32 mouse cellular contexts compared by ENCODE assay signal in the genomic region with DNA sequence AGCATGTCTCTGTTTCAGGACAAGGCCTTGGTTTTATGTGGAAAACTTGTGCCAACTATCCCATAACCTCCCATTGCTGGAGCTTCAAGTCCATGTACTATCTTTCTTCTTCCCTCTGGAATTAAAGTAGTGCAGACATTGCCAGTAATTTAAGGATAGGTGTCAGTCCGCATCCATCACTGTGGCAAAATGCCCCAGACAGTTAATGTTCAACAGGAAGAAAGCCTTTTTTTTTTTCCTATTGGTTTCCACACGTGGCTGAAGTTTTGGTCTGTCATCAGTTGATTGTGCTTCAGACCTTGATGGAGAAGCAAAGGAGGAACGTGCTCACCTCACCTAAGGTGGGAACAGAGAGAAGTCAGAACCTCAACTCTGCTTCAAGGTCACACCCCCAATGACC.
"Had no signal": no experiment of that assay in that cellular context is flagged by ENCODE, and none has a peak within 500 bp of the region (broad histone marks: within the 10 kb centered on the region; RNA-seq: fewer than 3 reads in every experiment).

No protein-coding gene starts in this region.

- H3K9ac ChIP-seq: heart, embryonic 12.5 days; heart, embryonic 13.5 days; heart, embryonic 15.5 days; hindbrain, embryonic 12.5 days; hindbrain, embryonic 13.5 days; hindbrain, embryonic 14.5 days; hindbrain, embryonic 15.5 days; intestine, embryonic 15.5 days; kidney, embryonic 15.5 days had no signal

- H3K4me1 ChIP-seq: heart, embryonic 10.5 days; heart, embryonic 12.5 days; heart, embryonic 13.5 days; heart, embryonic 15.5 days; hindbrain, embryonic 10.5 days; hindbrain, embryonic 12.5 days; hindbrain, embryonic 13.5 days; hindbrain, embryonic 15.5 days; intestine, embryonic 15.5 days had no signal

- H3K9me3 ChIP-seq: heart, embryonic 10.5 days; heart, embryonic 12.5 days; heart, embryonic 13.5 days; heart, embryonic 15.5 days; hindbrain, embryonic 10.5 days; hindbrain, embryonic 12.5 days; hindbrain, embryonic 13.5 days; hindbrain, embryonic 15.5 days; intestine, embryonic 15.5 days; kidney, embryonic 15.5 days had no signal

- DNase-seq: heart, adult 2 months; heart, postnatal 10 days; heart, postnatal 14 days; heart, postnatal 36 days; heart, postnatal 4 days; kidney, adult 11 months; kidney, adult 18-20 months; kidney, adult 9 months; kidney, postnatal 10 days; kidney, postnatal 14 days; kidney, postnatal 4 days; layer of hippocampus, adult 9-11 months; layer of hippocampus, postnatal 36 days had no signal

- H3K4me3 ChIP-seq: heart, adult 2 months; heart, embryonic 10.5 days; heart, embryonic 12.5 days; heart, embryonic 13.5 days; heart, embryonic 15.5 days; hindbrain, embryonic 10.5 days; hindbrain, embryonic 12.5 days; hindbrain, embryonic 13.5 days; hindbrain, embryonic 15.5 days; intestine, embryonic 15.5 days; kidney, embryonic 15.5 days; layer of hippocampus, adult 2 months had no signal

- H3K4me2 ChIP-seq: heart, embryonic 11.5 days; heart, embryonic 12.5 days; heart, embryonic 13.5 days; heart, embryonic 15.5 days; hindbrain, embryonic 12.5 days; hindbrain, embryonic 13.5 days; hindbrain, embryonic 14.5 days; hindbrain, embryonic 15.5 days; intestine, embryonic 15.5 days; kidney, embryonic 15.5 days had no signal

- H3K27ac ChIP-seq: heart, adult 2 months; heart, embryonic 10.5 days; heart, embryonic 13.5 days; heart, embryonic 15.5 days; hindbrain, embryonic 10.5 days; hindbrain, embryonic 12.5 days; hindbrain, embryonic 13.5 days; hindbrain, embryonic 14.5 days; hindbrain, embryonic 15.5 days; hindbrain, postnatal 0 days; intestine, embryonic 15.5 days; kidney, embryonic 15.5 days; kidney, postnatal 0 days; layer of hippocampus, adult 2 months had no signal

- ATAC-seq: hindbrain, embryonic 16.5 days; hindbrain, postnatal 0 days; inflammation-experienced regulatory T-cells, adult 6 months; intestine, embryonic 15.5 days; intestine, embryonic 16.5 days; intestine, postnatal 0 days had no signal

- H3K27me3 ChIP-seq: heart, embryonic 12.5 days; heart, embryonic 13.5 days; heart, embryonic 15.5 days; hindbrain, embryonic 12.5 days; hindbrain, embryonic 13.5 days; hindbrain, embryonic 15.5 days; intestine, embryonic 15.5 days; kidney, embryonic 15.5 days had no signal

- H3K36me3 ChIP-seq: heart, embryonic 10.5 days; heart, embryonic 12.5 days; heart, embryonic 13.5 days; heart, embryonic 15.5 days; hindbrain, embryonic 10.5 days; hindbrain, embryonic 12.5 days; hindbrain, embryonic 13.5 days; hindbrain, embryonic 15.5 days; intestine, embryonic 15.5 days; kidney, embryonic 15.5 days had no signal
